Mouse (Mus musculus) liver, embryonic 11.5 days (tissue): ENCODE data around the gene Clpb. TPM values are rescaled to one million over a fixed set of nuclear protein-coding genes. Genes with fewer than 3 reads are reported as not detected.
A peak's percentile ranks its signal among the peaks of the same experiment; 100 is the strongest.
"Not testable (repeated sequence)": the region's sequence is repeated elsewhere in the genome, so short reads cannot be mapped to it uniquely, and the experiment has no call there.

Experiments
- ATAC-seq: fragments of 200-750 bp; cut with Nextera tagmentation; replicated peaks from 2 replicates; pipeline ENCODE4 v1.8.0; 2017; ENCODE audit warnings: moderate number of reproducible peaks, mild to moderate bottlenecking, moderate TSS enrichment, moderate library complexity; ENCODE audit not compliant: low FRiP score
- DNase-seq: peaks from one replicate; pipeline ENCODE4 v3.0.0-alpha.2; 2017; ENCODE audit warnings: low spot score
- H3K27ac ChIP-seq: fragments of 300-500 bp; sonication (generic); 2 replicates; pipeline ENCODE4 v1.5.1; 2014; ENCODE audit warnings: mild to moderate bottlenecking, low read depth, low read length, control low read depth
- H3K27me3 ChIP-seq: fragments of 300-500 bp; sonication (generic); replicated peaks from 2 replicates; pipeline ENCODE4 v1.6.1; 2014; ENCODE audit warnings: low read length, mixed read lengths; ENCODE audit not compliant: control insufficient read depth, insufficient read depth
- H3K36me3 ChIP-seq: fragments of 300-500 bp; sonication (generic); 2 replicates; pipeline ENCODE4 v1.6.1; 2014; ENCODE audit warnings: mild to moderate bottlenecking, low read length, moderate library complexity, mixed read lengths; ENCODE audit not compliant: control insufficient read depth, insufficient read depth
- H3K4me1 ChIP-seq: fragments of 300-500 bp; sonication (generic); replicated peaks from 2 replicates; pipeline ENCODE4 v1.6.1; 2014; ENCODE audit warnings: low read length, mixed read lengths; ENCODE audit not compliant: control insufficient read depth, insufficient read depth
- H3K4me2 ChIP-seq: fragments of 300-500 bp; sonication (generic); 2 replicates; pipeline ENCODE4 v1.6.1; 2014; ENCODE audit warnings: mild to moderate bottlenecking, control low read depth, moderate library complexity
- H3K4me3 ChIP-seq: fragments of 300-500 bp; sonication (generic); 2 replicates; pipeline ENCODE4 v1.5.1; 2014; ENCODE audit warnings: low read depth, low read length, control low read depth
- H3K9ac ChIP-seq: fragments of 300-500 bp; sonication (generic); 2 replicates; pipeline ENCODE4 v1.6.1; 2014; ENCODE audit warnings: low read depth, low read length, control low read depth
- H3K9me3 ChIP-seq: fragments of 300-500 bp; sonication (generic); 2 replicates; pipeline ENCODE4 v1.6.1; 2016; ENCODE audit warnings: low read length, inconsistent platforms, mixed read lengths; ENCODE audit not compliant: control insufficient read depth
- WGBS: fragments of 180-500 bp; shearing (Covaris S2); extraction: QIAGEN DNeasy Blood & Tissue Kit; methylation state at CpG from one replicate; pipeline ENCODE4 v1.1.7; 2014; 5-methylcytosine and 5-hydroxymethylcytosine counted together
- polyA plus RNA-seq: library from polyadenylated mRNA; unstranded; fragments of >200 nt; fragmentation: Nextera tagmentation; extraction: Ambion mirVana; gene quantifications from 2 replicates; pipeline ENCODE4 v1.2.1, GENCODE M21; 2014

Gene Clpb
- 51.3 and 54.7 TPM in 2 replicates for polyA plus RNA-seq

DNA sequence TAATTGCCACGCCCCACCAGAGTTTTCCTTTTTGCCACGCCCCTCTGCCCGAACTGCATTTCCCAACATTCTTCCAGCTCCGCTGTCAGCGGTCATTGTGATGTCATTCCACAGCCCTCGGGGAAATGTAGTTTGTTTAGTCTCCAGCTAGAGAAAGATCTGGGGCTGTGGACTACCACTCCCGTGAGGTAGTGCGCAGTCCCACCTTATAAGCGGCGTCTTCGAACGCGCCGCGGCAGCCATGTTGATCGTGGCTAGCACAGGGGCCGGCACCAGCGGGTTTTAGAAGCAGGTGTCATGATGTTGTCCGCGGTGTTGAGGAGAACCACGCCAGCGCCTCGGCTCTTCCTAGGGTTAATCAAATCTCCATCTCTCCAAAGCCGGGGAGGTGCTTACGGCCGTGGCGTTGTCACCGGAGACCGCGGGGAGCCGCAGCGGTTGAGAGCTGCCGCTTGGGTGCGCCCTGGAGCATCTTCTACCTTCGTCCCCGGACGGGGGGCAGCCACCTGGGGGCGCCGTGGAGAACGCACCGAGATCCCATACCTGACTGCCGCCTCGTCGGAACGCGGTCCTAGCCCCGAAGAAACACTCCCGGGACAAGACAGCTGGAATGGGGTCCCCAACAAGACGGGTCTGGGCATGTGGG lies at the start of gene Clpb:
Gene Clpb, plus strand, starts transcription at position 120 of the 646 bp plus-strand sequence.
- Histone ChIP-seq H3K27me3 (no peaks in the 10 kb centered on the region), H3K4me1 (peaks cover 6% of the 10 kb centered on the region; the same call in 1 of the 2 replicates), H3K4me3 (peak within 1 kb of the TSS; percentile 63), H3K4me2 (peak within 1 kb of the TSS; percentile 70), H3K9me3 (no peaks in the 10 kb centered on the region), H3K27ac (peak within 1 kb of the TSS; percentile 46; the same call in 1 of the 2 replicates), H3K36me3 (no peaks in the 10 kb centered on the region), H3K9ac (peak within 1 kb of the TSS; percentile 55)
- ATAC-seq (peak; percentile 99), DNase-seq (peak; percentile 85)
- WGBS: 1% methylated on average over 49 of the region's 49 CpGs

DNA sequence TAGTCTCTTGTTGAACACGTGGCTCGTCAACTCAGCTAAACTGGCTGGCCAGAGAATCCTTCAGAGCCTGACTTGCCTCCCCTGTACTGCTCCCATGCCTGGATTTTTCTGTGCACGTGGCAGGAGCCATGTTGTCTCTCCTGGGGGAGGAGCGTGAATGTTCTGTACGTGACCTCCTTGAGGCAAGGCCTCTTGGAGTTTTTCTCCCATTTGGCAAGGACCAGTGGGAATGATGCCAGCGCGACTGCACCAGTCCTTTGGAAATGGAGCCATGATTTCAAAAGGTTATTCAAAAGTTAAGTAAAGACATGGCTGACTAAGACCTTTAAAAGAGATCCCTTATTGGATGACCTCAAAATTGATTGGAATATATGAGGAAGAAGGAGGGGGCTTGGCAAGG lies 48.0 kb upstream of the Clpb start:
- Histone ChIP-seq H3K9me3 (no peaks in the 10 kb centered on the region), H3K27me3 (no peaks in the 10 kb centered on the region), H3K27ac (no peak overlapping the region), H3K4me3 (no peak overlapping the region), H3K9ac (no peak overlapping the region), H3K36me3 (no peaks in the 10 kb centered on the region), H3K4me1 (no peaks in the 10 kb centered on the region), H3K4me2 (no peak overlapping the region)
- ATAC-seq (no peak), DNase-seq (no peak)
- 81% methylated on average over 7 of the region's 7 CpGs for WGBS

DNA sequence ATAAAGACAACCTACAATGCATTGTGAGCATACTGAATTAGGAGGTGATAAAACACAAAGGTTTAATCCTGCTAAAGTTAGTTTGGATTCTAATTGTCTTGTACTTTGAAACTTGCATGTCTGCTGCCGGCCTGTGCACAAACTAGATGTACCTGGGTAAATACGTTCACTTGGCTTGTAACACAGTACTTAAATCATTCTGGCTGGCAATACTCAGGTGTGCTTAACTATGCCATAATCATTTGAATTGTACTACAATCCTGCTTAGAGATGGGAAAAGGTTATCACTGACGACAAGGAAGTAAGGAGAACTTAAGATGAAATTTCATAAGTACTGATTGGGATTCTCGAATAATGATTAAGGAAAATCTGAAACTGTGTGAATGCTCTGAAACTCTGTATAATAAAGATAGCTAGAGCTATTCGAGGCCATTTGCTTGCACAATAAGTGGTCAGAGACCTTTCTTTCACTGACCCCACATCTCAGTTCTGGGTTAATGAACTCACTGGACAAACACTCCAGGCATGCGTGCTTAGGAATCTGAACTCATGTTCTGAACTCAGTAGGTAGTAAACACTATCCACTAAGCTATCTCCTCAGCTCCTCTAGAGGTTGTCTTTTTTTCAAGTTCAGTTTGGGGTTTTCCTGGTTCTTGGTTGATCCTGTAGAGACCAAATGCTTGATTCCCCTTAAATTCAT lies 47.1 kb upstream of the Clpb start:
- 74% methylated on average over 6 of the region's 6 CpGs for WGBS
- Histone ChIP-seq H3K9ac (no peak overlapping the region), H3K27ac (no peak overlapping the region), H3K9me3 (no peaks in the 10 kb centered on the region), H3K4me1 (no peaks in the 10 kb centered on the region), H3K4me2 (no peak overlapping the region), H3K4me3 (no peak overlapping the region), H3K36me3 (no peaks in the 10 kb centered on the region), H3K27me3 (no peaks in the 10 kb centered on the region)
- DNase-seq (no peak), ATAC-seq (no peak)

DNA sequence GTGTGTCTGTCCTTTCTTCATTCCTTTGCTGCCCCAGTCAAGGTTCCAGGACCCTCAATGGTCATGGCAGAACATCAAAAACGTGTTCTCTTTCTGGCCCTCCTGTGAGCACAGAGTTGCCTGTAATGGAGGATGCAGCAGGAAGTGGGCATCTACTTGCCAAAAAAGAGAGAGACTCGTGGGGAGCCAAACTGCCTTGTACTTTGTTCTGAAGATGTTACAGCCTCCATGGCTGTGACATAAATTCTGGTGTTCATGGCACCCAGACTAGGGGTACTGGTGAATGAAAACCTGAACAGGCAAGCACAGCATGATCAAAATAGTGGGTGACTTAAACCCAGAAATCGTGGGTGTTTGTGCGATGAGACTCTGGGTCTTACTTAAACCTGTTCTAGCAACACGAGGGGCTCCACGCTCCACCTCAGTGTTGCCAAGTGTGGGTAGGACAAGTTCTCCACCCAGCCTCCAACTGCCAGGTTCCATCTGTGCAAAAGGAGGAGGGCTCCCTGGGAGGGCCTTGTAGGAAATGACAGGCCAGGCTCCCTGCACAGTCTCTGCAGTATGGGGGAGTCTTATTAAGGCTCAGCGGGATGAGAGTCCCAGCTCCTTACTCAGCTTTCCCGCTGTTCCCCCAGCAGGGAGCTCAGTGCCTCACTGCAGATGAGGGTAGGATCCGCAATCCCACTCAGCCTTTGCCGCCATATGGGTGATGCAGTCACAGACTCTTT lies 45.8 kb upstream of the Clpb start:
- Histone ChIP-seq H3K4me2 (no peak overlapping the region), H3K9me3 (no peaks in the 10 kb centered on the region), H3K4me1 (no peaks in the 10 kb centered on the region), H3K27ac (no peak overlapping the region), H3K4me3 (no peak overlapping the region), H3K36me3 (no peaks in the 10 kb centered on the region), H3K27me3 (no peaks in the 10 kb centered on the region), H3K9ac (no peak overlapping the region)
- DNase-seq (no peak), ATAC-seq (no peak)
- WGBS: 65% methylated on average over 10 of the region's 10 CpGs

DNA sequence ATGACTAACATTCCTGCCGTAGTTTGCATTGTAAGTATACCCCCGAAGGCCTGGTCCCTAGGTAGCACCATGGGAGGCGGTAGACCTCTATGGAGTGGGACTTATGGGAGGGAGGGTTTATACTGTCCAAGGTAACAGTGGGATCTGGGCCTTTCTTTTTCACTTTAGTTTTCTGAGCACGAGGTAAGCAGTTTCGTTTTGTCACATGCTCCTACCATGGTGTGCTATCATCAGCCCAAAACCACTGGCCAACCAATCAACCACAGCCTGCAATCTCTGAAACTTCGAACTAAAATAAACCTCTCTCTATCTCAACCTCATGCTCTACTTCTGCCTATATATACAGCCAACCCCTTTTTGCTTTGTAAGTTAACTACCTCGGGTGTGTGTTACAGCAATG lies 45.2 kb upstream of the Clpb start:
- Histone ChIP-seq H3K9ac (no peak overlapping the region), H3K4me3 (no peak overlapping the region), H3K27me3 (no peaks in the 10 kb centered on the region), H3K4me2 (no peak overlapping the region), H3K27ac (no peak overlapping the region), H3K4me1 (no peaks in the 10 kb centered on the region), H3K36me3 (no peaks in the 10 kb centered on the region), H3K9me3 (no peaks in the 10 kb centered on the region)
- DNase-seq: no peak
- WGBS: 74% methylated on average over 7 of the region's 7 CpGs
- ATAC-seq: no peak

DNA sequence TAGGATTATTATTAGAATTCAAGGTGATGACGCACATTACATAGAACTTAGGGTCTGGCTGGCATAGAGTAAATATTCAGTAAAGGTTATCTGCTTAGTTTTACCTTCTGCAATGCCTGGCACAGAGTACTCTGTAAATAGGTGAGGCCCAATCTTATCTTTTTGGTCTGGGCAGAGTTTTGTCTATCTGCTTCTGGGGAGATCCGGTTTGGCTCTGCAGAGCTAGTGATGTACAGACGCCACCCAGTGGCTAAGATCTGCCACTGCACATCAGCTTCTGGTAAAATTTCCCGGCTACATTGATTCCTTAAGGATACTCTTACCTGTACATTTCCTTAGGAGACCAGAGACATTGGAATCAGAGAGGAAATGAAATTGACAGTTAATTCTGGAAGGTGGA lies 43.1 kb upstream of the Clpb start:
- no peaks in the 10 kb centered on the region for H3K4me1 ChIP-seq
- ATAC-seq (no peak), DNase-seq (no peak)
- no peaks in the 10 kb centered on the region for H3K36me3 ChIP-seq
- 29% methylated on average over 4 of the region's 4 CpGs for WGBS
- no peak overlapping the region for H3K4me2 ChIP-seq
- H3K27me3 ChIP-seq: no peaks in the 10 kb centered on the region
- H3K9me3 ChIP-seq: no peaks in the 10 kb centered on the region
- no peak overlapping the region for H3K9ac ChIP-seq
- H3K4me3 ChIP-seq: no peak overlapping the region
- no peak overlapping the region for H3K27ac ChIP-seq

DNA sequence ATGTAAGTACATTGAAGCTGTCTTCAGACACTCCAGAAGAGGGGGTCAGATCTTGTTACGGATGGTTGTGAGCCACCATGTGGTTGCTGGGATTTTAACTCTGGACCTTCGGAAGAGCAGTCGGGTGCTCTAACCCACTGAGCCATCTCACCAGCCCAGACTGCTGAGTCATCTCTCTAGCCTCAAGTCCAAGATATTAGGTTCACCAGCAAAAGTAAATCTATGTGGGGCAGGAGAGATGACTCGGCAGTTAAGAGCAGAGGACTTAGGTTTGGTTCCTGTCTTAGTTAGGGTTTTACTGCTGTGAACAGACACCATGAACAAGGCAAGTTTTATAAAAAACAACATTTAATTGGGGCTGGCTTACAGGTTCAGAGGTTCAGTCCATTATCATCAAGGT lies 41.6 kb upstream of the Clpb start:
- H3K9me3 ChIP-seq, H3K4me2 ChIP-seq, H3K36me3 ChIP-seq, H3K9ac ChIP-seq, H3K4me1 ChIP-seq, DNase-seq, ATAC-seq, H3K4me3 ChIP-seq, H3K27ac ChIP-seq, H3K27me3 ChIP-seq: not testable (repeated sequence)
- 58% methylated on average over 4 of the region's 4 CpGs for WGBS

DNA sequence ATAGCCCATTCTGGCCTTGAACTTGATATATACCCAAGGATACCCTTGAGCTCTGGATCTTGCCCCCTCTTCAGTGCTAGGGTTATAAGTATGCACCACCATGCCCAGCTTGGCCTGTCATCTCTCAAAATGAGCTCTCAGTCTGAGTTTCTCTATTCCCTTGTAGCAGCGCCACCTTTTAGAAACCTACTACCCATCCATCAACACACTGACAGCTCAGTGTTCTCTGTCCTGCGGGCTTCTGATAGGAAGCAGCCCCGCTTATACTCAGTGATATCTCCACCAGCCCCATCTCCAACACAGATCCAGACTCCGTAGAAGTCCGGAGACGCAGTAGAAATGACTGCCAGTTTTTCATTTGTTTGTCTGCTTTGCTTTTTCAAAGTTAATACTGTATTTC lies 39.1 kb upstream of the Clpb start:
- no peak for ATAC-seq
- 47% methylated on average over 6 of the region's 6 CpGs for WGBS
- Histone ChIP-seq H3K4me1 (no peaks in the 10 kb centered on the region), H3K9me3 (no peaks in the 10 kb centered on the region), H3K36me3 (no peaks in the 10 kb centered on the region), H3K4me2 (no peak overlapping the region), H3K4me3 (no peak overlapping the region), H3K9ac (no peak overlapping the region), H3K27me3 (no peaks in the 10 kb centered on the region), H3K27ac (no peak overlapping the region)
- no peak for DNase-seq
